Mouse (Mus musculus) liver, adult 2 months (tissue): ENCODE data around the gene Pgd.

Experiments
- CTCF ChIP-seq: fragments of 200-500 bp; IDR thresholded peaks from 2 replicates; pipeline ENCODE4 v1.5.1; 2011; ENCODE audit warnings: low read depth, low read length, control low read depth
- POLR2A ChIP-seq: fragments of 200-500 bp; IDR thresholded peaks from 2 replicates; pipeline ENCODE4 v1.6.1; 2011; ENCODE audit warnings: low read length, control low read depth; ENCODE audit not compliant: insufficient read depth; ENCODE audit errors: extremely low read depth

GRCm38 (mm10) chr4:149159891-149160290, 6.7 kb downstream of the Pgd start:
- TF ChIP-seq POLR2A (no peak), CTCF (no peak)
